Mouse (Mus musculus) E14TG2a.4 (cell line): Measurements from ENCODE around the gene Yipf1.
A peak's percentile ranks its signal among the peaks of the same experiment; 100 is the strongest.
"Not testable (repeated sequence)": the region's sequence is repeated elsewhere in the genome, so short reads cannot be mapped to it uniquely, and the experiment has no call there.

Experiments
- H3K27me3 ChIP-seq: 2 replicates; pipeline ENCODE4 v1.6.1; 2014; ENCODE audit warnings: low read length, control low read depth; ENCODE audit not compliant: insufficient read depth
- H3K36me3 ChIP-seq: 2 replicates; pipeline ENCODE4 v1.6.1; 2014; ENCODE audit warnings: low read length, control low read depth; ENCODE audit not compliant: insufficient read depth
- H3K4me1 ChIP-seq: replicated peaks from 2 replicates; pipeline ENCODE4 v1.6.1; 2014; ENCODE audit warnings: low read depth, low read length, control low read depth
- H3K4me3 ChIP-seq: replicated peaks from 2 replicates; pipeline ENCODE4 v1.5.1; 2014; ENCODE audit warnings: mild to moderate bottlenecking, low read length
- H3K9me3 ChIP-seq: 2 replicates; pipeline ENCODE4 v1.6.1; 2014; ENCODE audit warnings: low read length, control low read depth
- CTCF ChIP-seq: conservative IDR thresholded peaks from 2 replicates; pipeline ENCODE4 v1.5.1; 2014; ENCODE audit warnings: low read length
- NANOG ChIP-seq: IDR thresholded peaks from 2 replicates; pipeline ENCODE4 v1.6.1; 2014; ENCODE audit warnings: borderline replicate concordance, low read length, mixed read lengths
- POU5F1 ChIP-seq: IDR thresholded peaks from 2 replicates; pipeline ENCODE4 v1.6.1; 2014; ENCODE audit warnings: low read length, borderline replicate concordance

The Yipf1 gene

DNA sequence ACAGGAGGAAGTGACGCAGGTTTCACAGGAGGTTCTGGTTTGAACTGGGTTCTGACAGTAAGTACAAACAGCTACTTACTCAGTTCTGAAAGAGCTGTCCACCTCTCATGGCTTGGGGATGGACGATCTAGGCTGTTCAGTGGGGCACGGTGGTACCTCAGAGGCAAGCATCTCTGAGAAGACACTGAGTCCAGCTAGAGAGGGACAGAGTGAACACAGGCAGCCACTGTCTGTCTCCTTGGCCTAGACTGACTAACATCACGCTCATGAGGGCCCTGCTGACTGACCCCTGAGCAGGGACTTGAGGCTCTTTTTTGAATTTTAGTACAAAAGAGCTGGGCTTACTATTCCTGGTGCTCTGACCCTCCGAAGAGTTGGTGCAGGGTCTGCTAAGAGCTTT, 40.0 kb downstream of the Yipf1 start:
- no peaks in the 10 kb centered on the region for H3K27me3 ChIP-seq
- no peak overlapping the region for H3K4me3 ChIP-seq
- TF ChIP-seq CTCF (no peak), NANOG (no peak), POU5F1 (no peak)

DNA sequence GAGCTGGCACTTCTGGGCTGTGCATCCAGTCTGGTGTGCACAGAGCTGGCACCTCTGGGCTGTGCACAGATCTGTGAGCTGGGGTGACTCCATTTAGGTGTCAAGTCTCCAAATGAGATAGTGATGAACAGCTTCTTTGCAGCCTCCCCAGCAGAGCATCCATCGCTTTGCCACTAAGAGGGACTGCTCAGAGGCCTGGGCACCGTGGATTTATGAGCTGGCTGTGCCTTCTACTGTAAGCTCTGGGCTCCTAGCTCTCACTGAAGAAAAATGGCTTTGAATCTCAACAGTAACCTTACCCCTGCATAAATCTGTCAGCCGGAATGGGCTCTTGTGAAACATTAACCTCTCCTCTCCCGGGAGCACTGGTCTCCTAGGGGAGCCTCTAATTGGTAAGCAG, 40.4 kb downstream of the Yipf1 start:
- no peak overlapping the region for H3K4me3 ChIP-seq
- H3K36me3 ChIP-seq, result peaks cover 12% of the 10 kb centered on the region
- H3K27me3 ChIP-seq, result no peaks in the 10 kb centered on the region
- H3K4me1 ChIP-seq, result peaks cover 12% of the 10 kb centered on the region
- TF ChIP-seq CTCF, result no peak
- no peak for TF ChIP-seq POU5F1
- no peak for TF ChIP-seq NANOG
- H3K9me3 ChIP-seq, result peaks cover 3% of the 10 kb centered on the region; the same call in 1 of the 2 replicates

More for the DNA sequence above, 40.0 kb downstream of the Yipf1 start:
- peaks cover 3% of the 10 kb centered on the region; the same call in 1 of the 2 replicates for H3K9me3 ChIP-seq
- peaks cover 10% of the 10 kb centered on the region for H3K4me1 ChIP-seq
- H3K36me3 ChIP-seq, result peaks cover 12% of the 10 kb centered on the region

DNA sequence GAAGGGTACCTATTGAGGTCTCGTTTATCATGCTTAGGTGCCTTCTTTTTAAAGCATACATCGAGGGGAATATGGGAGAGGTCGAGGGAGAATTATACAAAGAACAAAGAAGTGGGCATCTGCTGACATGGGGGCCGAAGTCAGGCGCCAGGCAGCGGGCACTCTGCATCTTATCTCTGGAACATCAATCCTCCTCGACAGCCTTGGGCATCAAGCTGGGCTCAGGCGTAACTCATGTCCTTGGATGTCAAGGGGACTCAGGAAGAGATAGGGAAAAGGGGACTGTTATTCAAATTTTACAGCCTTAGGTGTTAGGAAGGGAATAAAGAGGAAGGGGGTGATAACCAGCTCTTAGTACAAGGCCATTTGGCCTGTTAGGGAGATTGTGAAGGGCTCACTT, 43.0 kb downstream of the Yipf1 start:
- peaks cover 32% of the 10 kb centered on the region for H3K4me1 ChIP-seq
- not testable (repeated sequence) for H3K9me3 ChIP-seq, H3K4me3 ChIP-seq, H3K36me3 ChIP-seq, H3K27me3 ChIP-seq

DNA sequence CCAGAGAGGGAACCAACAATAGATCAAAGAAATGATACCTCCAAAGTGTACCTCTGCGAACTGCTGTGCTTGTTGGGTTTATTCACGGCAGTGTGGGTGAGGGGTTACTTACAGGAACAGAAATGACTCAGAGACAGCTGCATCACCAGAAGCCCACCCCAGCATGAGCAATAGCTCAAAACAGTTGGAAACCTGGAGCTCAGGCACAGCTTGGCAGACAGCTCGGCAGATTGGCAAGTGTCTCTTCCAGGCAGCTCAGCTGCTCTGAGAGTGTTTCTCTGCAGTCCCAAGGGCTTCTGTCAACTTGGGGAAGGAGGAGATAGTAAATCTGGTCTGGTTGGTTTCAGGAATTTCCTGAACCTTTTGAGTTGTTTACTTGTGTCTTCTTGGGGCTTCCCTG, 44.3 kb downstream of the Yipf1 start:
- Histone ChIP-seq H3K4me3 (no peak overlapping the region), H3K27me3 (no peaks in the 10 kb centered on the region), H3K9me3 (peaks cover 3% of the 10 kb centered on the region; the same call in 1 of the 2 replicates), H3K4me1 (peaks cover 45% of the 10 kb centered on the region), H3K36me3 (peaks cover 3% of the 10 kb centered on the region)
- TF ChIP-seq CTCF (no peak), NANOG (no peak), POU5F1 (no peak)

DNA sequence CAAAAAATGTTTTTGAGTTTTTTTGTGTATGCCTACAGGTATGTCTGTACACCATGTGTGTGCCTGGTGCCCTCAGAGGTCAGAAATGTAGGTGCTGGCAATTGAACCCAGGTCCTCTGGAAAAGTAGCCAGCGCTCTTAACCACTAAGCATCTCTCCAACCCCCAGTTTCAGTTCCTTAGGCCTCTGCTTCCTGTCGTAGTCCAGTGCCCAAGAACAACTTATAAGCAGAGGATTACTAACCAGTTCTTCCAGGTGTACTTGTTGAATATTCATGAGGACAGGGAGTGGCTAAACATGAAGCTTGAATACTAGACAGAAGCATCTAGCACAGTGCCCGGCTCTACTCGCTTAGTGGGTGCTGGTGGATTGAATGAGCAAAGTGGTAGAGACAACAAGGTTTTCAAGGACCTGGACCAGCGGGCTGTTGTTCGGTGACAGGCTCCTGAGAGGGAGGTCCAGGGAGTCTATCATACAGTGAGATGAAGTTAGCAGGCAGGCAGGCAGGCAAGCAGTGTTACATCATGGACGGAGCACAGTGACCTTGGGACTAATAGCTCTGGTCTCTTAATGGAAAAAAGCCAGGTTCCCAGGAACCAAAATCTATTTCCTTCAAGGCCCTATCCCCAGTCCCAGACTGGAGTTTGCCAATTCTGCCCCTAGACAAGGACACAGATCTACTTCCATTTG, 46.4 kb downstream of the Yipf1 start:
- TF ChIP-seq NANOG (no peak), CTCF (no peak), POU5F1 (no peak)
- Histone ChIP-seq H3K4me1 (peaks cover 62% of the 10 kb centered on the region), H3K27me3 (no peaks in the 10 kb centered on the region), H3K36me3 (no peaks in the 10 kb centered on the region; the same call in 1 of the 2 replicates), H3K9me3 (peaks cover 3% of the 10 kb centered on the region; the same call in 1 of the 2 replicates), H3K4me3 (no peak overlapping the region)

DNA sequence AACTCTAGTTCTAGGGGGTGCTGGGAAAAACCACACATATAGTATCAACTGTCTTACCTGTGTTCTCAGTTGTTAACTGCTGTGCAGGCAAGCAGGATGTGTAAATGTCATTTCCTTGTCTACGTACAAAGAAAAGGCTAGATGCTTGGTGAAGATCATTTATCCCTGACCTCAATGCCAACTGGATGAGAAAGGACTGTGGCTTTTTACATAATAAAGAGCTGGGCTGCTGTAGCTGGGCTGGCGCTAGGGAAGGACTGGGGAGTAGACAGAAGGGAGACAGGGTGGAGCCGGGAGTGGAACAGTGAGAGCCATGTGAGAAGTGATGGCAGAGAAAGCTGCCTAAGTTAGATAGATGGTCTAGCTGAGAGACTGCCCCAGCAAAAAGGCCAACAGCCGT, 48.6 kb downstream of the Yipf1 start:
- peak overlapping the region; percentile 27; the same call in 1 of the 2 replicates for H3K4me3 ChIP-seq

DNA sequence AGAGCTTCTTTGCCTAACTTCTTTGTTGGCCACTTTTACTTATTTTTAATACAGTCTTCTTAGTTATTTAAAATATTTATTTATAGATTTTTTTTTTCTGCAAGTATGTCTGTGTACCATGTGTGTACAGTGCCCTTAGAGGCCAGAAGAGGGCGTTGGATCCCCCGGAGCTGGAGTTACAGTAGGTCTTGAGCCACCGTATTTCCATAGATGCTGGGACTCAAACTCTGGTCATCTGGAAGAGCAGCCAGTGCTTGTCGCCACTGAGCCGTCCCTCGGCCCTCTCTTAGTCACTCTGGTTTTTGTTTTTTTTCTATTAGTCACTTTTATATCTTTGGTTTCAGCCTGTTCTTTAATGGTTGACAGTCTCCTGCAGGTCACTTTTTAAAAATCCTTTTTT, 49.4 kb downstream of the Yipf1 start:
- H3K9me3 ChIP-seq, result peaks cover 1% of the 10 kb centered on the region; the same call in 1 of the 2 replicates
- H3K36me3 ChIP-seq, result no peaks in the 10 kb centered on the region
- no peak overlapping the region for H3K4me3 ChIP-seq
- H3K27me3 ChIP-seq, result no peaks in the 10 kb centered on the region
- TF ChIP-seq CTCF, result peak; percentile 61
- TF ChIP-seq POU5F1, result no peak
- no peak for TF ChIP-seq NANOG
- peaks cover 66% of the 10 kb centered on the region for H3K4me1 ChIP-seq

More for the DNA sequence above, 48.6 kb downstream of the Yipf1 start:
- Histone ChIP-seq H3K36me3 (no peaks in the 10 kb centered on the region; the same call in 1 of the 2 replicates), H3K27me3 (no peaks in the 10 kb centered on the region), H3K4me1 (peaks cover 65% of the 10 kb centered on the region), H3K9me3 (peaks cover 3% of the 10 kb centered on the region; the same call in 1 of the 2 replicates)
- TF ChIP-seq POU5F1 (peak; percentile 76; the same call in 1 of the 2 replicates), NANOG (no peak), CTCF (no peak)

DNA sequence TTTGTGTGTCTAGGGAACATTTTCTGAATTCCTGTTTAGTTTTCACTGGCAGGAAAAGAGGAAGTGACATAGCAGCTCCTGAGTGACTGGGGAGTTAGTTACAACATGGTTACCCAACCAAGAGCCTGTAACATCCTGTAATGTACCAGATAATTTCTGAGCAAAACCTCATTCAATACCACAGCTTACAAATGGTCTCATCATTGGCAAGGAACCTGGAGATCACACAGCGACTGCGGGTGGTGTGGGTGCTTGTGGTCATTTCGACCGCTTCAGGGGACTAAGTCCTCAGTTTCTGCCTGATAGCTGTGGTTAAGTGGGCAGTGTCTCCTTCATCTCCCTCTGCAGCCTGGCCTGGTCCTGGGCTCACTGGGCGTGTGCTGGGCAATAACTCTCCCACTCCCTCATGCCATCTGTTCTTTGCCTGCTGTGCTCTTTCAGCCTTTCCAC, 50.1 kb downstream of the Yipf1 start:
- peaks cover 5% of the 10 kb centered on the region for H3K36me3 ChIP-seq
- no peaks in the 10 kb centered on the region for H3K9me3 ChIP-seq
- TF ChIP-seq POU5F1 (no peak), NANOG (no peak), CTCF (no peak)
- H3K27me3 ChIP-seq, result no peaks in the 10 kb centered on the region
- H3K4me3 ChIP-seq, result no peak overlapping the region
- peaks cover 73% of the 10 kb centered on the region for H3K4me1 ChIP-seq

DNA sequence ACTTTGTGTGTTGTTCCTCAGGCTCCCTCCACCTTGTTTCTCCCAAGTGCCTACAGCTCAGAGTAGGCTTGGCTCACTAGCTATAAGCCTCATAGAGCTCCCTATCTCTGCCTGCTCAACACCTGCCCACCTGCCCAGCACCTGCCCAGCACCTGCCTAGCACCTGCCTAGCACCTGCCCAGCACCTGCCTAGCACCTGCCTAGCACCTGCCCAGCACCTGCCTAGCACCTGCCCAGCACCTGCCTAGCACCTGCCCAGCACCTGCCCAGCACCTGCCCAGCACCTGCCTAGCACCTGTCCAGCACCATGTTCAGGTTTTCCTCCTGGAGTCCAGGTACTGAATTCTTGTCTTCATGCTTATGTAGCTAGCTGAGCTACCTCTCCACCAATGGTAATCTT, 52.2 kb downstream of the Yipf1 start:
- not testable (repeated sequence) for H3K9me3 ChIP-seq, H3K27me3 ChIP-seq, H3K4me3 ChIP-seq
- Histone ChIP-seq H3K36me3 (peaks cover 26% of the 10 kb centered on the region), H3K4me1 (peaks cover 63% of the 10 kb centered on the region)
